ENCODE assay signal across 29 mouse cellular contexts in genomic region chr13:108113536-108113935, GRCm38 (mm10).
"Had no signal": no experiment of that assay in that cellular context is flagged by ENCODE, and none has a peak within 500 bp of the region (broad histone marks: within the 10 kb centered on the region; RNA-seq: fewer than 3 reads in every experiment).

No protein-coding gene starts in this region.

- H3K36me3 ChIP-seq: embryonic facial prominence, embryonic 10.5 days; embryonic facial prominence, embryonic 12.5 days; embryonic facial prominence, embryonic 13.5 days; embryonic facial prominence, embryonic 15.5 days; forebrain, embryonic 10.5 days; forebrain, embryonic 12.5 days; forebrain, embryonic 15.5 days; heart, embryonic 10.5 days had no signal

- H3K27me3 ChIP-seq: embryonic facial prominence, embryonic 12.5 days; embryonic facial prominence, embryonic 13.5 days; embryonic facial prominence, embryonic 15.5 days; forebrain, embryonic 12.5 days; forebrain, embryonic 13.5 days; forebrain, embryonic 15.5 days had no signal

- H3K4me3 ChIP-seq: embryonic facial prominence, embryonic 10.5 days; embryonic facial prominence, embryonic 12.5 days; embryonic facial prominence, embryonic 13.5 days; embryonic facial prominence, embryonic 15.5 days; erythroblast, embryonic 14.5 days; forebrain, embryonic 10.5 days; forebrain, embryonic 12.5 days; forebrain, embryonic 13.5 days; forebrain, embryonic 15.5 days; gastrocnemius, adult 2 months; heart, adult 2 months; heart, embryonic 10.5 days had no signal

- DNase-seq: cerebellum, adult 2 months; cerebellum, adult 8-10 months; cerebellum, adult 9-10 months; cerebellum, adult 9-11 months; cerebellum, postnatal 10 days; cerebellum, postnatal 14 days; cerebellum, postnatal 25 days; cerebellum, postnatal 36 days; embryo, embryonic 11 days; gastrocnemius, adult 2 months; gastrocnemius, postnatal 10 days; gastrocnemius, postnatal 14 days; gastrocnemius, postnatal 25 days; gastrocnemius, postnatal 36 days; heart, adult 18-20 months; heart, adult 2 months had no signal

- H3K4me1 ChIP-seq: embryonic facial prominence, embryonic 13.5 days; embryonic facial prominence, embryonic 15.5 days had no signal

- H3K4me2 ChIP-seq: embryonic facial prominence, embryonic 12.5 days; embryonic facial prominence, embryonic 13.5 days; embryonic facial prominence, embryonic 15.5 days; forebrain, embryonic 12.5 days; forebrain, embryonic 13.5 days; forebrain, embryonic 15.5 days had no signal

- ATAC-seq: forebrain, embryonic 13.5 days; forebrain, embryonic 14.5 days; forebrain, embryonic 16.5 days; forebrain, postnatal 0 days had no signal

- H3K9me3 ChIP-seq: embryonic facial prominence, embryonic 10.5 days; embryonic facial prominence, embryonic 12.5 days; embryonic facial prominence, embryonic 13.5 days; embryonic facial prominence, embryonic 15.5 days; forebrain, embryonic 10.5 days; forebrain, embryonic 12.5 days; forebrain, embryonic 13.5 days; forebrain, embryonic 15.5 days; heart, embryonic 10.5 days had no signal

- H3K9ac ChIP-seq: embryonic facial prominence, embryonic 12.5 days; embryonic facial prominence, embryonic 13.5 days; embryonic facial prominence, embryonic 15.5 days; forebrain, embryonic 12.5 days; forebrain, embryonic 13.5 days; forebrain, embryonic 15.5 days; forebrain, postnatal 0 days had no signal

- H3K27ac ChIP-seq: embryonic facial prominence, embryonic 10.5 days; embryonic facial prominence, embryonic 12.5 days; embryonic facial prominence, embryonic 13.5 days; embryonic facial prominence, embryonic 15.5 days; forebrain, embryonic 10.5 days; forebrain, embryonic 12.5 days; forebrain, embryonic 13.5 days; forebrain, embryonic 15.5 days; gastrocnemius, adult 2 months; heart, adult 2 months; heart, embryonic 10.5 days had no signal
